Mouse (Mus musculus): ENCODE measurements around the gene Rho. TPM values are rescaled to one million over a fixed set of nuclear protein-coding genes. Genes with fewer than 3 reads are reported as not detected.

The Rho gene
- total RNA-seq, 2 experiments from 2014 or later: not detected

- peak in 1 of 2 experiments; percentile 45 for DNase-seq
- intact Hi-C loops (cut with DNase I): no loop called here
Observed at GRCm38 (mm10) chr6:115972083-115972764, 40.7 kb downstream of the Rho start.

DNA sequence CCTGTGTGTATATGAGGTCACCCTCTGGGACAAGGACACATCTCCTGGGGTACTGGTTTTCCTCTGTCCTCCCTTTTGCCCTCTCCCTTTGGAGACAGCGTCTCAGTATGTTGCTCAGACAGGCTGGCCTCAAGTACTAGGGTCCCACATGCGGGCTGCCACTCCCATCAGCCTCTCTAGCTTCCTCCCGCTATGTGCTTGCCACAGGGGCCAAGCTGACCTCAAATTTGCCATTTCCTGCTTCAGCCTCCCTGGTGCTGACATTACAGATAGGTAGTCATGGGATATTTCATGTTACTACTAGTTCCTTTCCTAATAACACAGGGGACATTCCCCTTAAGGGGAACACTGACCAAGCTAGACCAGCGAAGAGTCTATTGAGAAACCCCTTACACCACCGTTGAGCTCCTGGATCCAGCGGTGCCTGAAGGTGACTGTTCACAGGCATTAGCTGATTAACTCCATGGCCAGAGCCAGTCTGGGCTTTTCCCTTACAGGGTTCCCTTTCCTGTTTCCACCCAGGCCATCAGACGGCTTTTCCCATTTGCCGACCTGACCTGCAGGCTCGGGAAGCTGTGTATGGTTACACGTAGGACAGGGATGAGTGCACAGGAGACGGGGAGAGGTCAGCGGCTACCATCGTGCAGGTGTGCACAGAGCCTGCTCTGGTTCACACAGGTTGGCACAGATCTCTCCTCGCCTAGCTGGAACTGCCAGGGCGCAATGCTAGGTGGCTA lies 41.8 kb downstream of the Rho start:
- intact Hi-C loops (cut with DNase I): no loop called here
- peak; percentile 7 to 12 for DNase-seq

DNA sequence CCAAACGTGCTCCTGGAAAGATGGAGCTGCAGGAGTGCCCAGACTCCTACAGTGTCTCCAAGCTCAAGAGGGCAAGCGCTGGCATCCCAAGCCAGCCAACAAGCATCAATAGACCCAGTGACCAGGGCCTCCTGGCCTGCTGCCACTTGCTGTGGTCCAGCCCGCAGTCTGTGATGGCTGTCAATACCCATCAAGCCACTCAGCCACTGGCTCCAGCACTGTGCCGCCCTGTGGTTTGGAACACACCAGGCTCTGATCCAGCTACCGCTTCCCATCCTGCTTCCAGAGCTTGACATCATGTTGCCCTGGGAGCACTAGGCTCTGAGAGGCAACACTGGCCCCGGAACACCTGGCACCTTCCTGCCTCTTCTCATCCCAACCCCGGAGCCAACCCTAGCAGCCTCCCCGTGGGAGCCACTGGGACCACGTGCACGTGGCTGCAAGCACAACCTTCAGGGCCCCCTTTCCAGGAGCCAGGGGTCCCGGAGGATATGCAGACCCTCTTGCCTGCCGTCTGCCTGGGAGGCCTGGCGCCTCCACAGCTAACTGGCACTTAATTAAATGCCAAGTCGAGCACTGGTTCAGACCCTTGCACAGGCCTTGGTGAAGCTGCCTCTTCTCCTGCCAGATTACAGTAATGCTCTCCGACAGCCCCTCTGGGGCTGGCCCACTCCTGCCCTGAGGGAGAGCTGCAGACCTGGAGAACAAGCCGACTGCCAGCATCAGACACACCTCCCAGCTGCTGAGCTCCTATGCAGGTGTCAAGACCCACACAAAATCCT lies 42.5 kb downstream of the Rho start:
- intact Hi-C loops (cut with DNase I): no loop called here
- peak; percentile 13 to 14 for DNase-seq

DNA sequence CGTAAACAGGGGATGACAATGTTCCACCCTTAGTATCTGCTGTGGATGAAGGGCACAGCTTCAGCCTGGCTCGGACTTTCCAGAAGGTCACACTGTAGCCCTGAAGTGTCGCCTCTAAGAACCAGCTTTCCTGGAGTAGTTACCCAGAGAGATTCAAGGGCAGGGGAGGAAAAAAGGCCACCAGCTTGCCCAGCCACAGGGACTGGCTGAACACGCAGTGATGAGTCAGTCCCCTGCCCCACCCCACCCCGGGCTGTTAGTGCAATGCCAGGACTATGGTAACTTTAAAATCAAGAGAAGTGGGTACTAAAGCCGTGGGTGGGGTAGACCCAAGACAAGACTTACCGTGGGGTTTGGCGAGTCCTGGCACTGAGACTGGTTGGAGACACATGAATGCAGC lies 44.1 kb downstream of the Rho start:
- intact Hi-C loops (cut with DNase I): no loop called here
- no peak for DNase-seq

GRCm38 (mm10) chr6:115977810-115978209 lies 46.3 kb downstream of the Rho start:
- intact Hi-C loops (cut with DNase I): no loop called here
- no peak for DNase-seq

DNA sequence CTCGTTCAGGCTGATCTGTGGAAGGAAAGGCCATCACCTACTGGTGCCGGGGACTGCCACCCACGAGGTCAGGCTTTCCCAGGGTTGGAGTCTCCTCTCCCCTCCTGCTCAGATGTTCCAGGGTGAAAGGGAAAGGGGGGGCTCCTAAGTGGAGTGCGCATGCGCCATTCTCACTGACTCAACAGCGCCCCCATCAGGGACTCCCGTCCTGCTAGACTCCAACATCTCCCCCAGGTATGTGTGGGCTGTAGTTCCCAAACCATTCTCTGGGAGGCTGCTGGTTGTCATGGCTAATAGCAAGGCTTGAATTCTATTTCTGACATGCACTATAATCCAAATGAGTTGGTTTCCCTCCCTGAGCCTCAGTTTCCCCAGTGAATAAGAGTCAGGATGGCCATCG lies 47.0 kb downstream of the Rho start:
- no peak for DNase-seq
- intact Hi-C loops (cut with DNase I): no loop called here

- DNase-seq: peak in 1 of 2 experiments; percentile 19
- intact Hi-C loops (cut with DNase I): no loop called here
Observed at GRCm38 (mm10) chr6:115982889-115983288, 51.3 kb downstream of the Rho start.

DNA sequence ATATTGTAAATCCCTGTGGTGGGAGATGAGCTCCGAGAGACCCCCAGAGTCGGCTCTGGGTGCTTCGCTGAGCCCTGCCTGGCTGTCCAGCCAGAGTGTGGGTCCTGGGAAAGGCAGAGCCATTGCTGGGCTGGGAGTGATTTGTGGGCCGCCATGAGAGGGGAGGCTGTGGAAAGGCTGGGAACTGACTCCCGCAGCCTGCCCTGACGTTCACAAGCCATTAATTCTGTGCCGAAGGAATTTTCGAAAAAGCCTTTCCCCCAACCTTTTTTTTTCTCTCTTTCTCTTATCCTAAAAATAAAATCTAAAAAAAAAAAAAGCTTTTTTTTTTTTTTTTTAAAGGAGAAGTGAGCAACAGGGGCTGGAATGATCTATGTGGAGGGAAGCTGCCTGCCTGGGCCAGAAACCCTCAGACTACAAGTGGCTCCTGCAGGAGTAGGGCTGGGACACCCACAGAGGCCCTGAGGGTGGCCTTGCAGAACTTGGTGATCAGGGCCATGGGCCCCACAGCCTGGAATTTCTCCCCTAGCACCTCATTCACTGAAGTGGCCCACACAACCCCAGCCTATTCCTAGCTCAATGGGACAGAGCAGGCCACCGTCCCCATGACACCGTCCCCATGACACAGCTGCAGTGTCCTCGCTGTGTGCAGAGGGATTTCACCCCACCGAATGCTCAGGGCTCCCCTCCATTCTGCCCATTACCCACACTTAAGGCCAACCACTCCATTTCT lies 51.9 kb downstream of the Rho start:
- peak in 1 of 2 experiments; percentile 15 for DNase-seq

DNA sequence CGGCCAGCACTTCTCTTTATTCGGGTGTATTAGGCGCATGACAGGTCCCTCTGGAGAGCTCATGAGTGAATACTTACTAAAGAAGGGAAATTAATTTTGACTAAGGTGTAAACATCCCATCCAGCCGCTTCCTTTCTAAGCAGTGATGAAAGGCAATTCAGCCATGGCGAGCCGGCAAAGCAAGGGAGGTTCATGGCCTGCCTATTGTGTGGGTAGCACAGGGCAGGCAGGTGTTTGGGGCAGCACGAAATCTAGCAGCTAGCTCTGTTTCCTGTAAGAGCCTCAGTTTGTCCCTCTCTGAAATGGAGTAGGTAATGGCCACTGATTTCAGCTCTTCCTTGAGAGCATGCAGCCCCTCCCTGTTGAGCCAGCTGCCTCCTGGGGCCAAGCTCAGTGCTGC lies 53.0 kb downstream of the Rho start:
- DNase-seq: no peak
- intact Hi-C loops (cut with DNase I): no loop called here

More for the DNA sequence above, 51.9 kb downstream of the Rho start:
- intact Hi-C loops (cut with DNase I): no loop called here

DNA sequence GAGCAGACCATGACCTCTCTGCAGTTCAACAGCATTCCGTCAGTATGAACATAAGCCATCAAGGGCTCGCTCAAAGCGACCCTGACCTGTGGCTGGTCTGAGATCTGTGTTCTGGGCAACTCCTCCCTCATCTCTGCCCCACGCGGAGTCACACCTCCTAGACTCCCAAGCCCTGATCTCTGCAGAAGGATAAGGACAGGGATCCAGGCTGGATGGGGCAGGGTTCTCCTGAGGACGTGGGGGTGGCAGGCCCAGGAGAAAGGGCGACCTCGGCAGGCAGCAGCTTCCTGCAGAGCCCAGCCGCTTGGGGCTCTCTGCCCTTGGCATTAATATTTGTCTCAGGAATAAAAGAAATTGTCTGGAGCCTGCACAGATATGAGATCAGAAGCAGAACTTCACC lies 54.1 kb downstream of the Rho start:
- DNase-seq: no peak
- intact Hi-C loops (cut with DNase I): no loop called here

GRCm38 (mm10) chr6:115986472-115987095 lies 55.0 kb downstream of the Rho start:
- intact Hi-C loops (cut with DNase I): no loop called here
- peak in 1 of 2 experiments; percentile 50 for DNase-seq

GRCm38 (mm10) chr6:115987096-115987747 lies 55.7 kb downstream of the Rho start:
- intact Hi-C loops (cut with DNase I): no loop called here
- no peak for DNase-seq

DNA sequence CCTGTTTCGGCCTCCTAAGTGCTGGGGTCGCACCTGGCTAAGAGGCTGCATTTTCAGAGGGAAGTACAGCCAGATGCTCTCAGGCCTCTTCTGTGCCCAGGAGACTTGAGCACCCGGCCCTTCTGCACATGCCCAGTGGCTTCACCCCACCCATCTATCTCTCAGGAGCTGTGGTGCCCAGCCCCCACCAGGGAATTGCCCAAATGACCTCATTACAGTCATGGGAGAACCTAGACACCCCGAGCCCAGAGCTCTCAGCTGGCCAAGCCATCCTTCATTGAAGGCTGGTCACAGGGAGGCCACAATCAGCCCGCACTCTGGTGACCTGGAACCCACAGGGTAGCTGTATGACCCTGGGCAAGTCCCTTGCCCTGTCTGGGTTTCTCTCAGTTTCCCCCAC lies 57.5 kb downstream of the Rho start:
- intact Hi-C loops (cut with DNase I): no loop called here
- no peak for DNase-seq

DNA sequence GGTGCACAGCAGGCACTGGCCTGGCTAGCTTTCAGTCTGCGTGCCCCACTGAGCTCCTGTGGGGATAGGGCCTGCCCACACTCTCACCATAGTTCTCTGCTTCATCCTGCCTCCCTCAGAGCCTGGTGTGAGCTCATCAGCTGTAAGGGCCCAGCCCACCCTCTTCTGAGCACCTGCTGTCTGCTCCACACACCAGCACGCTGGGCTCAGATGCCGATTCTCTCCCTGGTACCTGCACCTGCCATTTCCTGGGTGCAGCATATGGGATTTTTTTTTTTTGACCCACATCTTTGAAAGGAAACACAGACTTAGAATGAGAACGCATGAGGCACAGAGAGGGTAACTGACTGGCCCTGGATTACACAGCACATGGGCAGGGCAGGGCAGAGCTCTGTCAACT lies 58.1 kb downstream of the Rho start:
- no peak for DNase-seq
- intact Hi-C loops (cut with DNase I): no loop called here

Other genes starting within 250 kb of the Rho start
- gene Tmem40, start 169.3 kb upstream of the Rho start, total RNA-seq (2021): under 1 TPM; 0.33 to 0.60 TPM
- gene Cand2, start 157.2 kb upstream of the Rho start, total RNA-seq (2021): 10 to 100 TPM; 72.4 to 76.5 TPM
- 100 to 1,000 TPM; 621 to 649 TPM for gene Rpl32, start 123.0 kb upstream of the Rho start, total RNA-seq (2021)
- under 1 TPM; 0.35 to 0.53 TPM for gene Efcab12, start 93.3 kb upstream of the Rho start, total RNA-seq (2021)
- 1 to 10 TPM; 1.2 TPM for gene Mbd4, start 78.4 kb upstream of the Rho start, total RNA-seq (2021)
- gene Ift122, start 78.3 kb upstream of the Rho start, total RNA-seq (2021): 1 to 10 TPM; 9.1 to 9.4 TPM
- gene H1foo, start 13.2 kb downstream of the Rho start, total RNA-seq (2021): not detected
- gene Plxnd1, start 63.3 kb downstream of the Rho start, total RNA-seq (2021): 10 to 100 TPM; 69.9 to 74.6 TPM